Mouse (Mus musculus) hindbrain, postnatal 0 days (tissue): ENCODE measurements around the gene Dync2li1. TPM values are rescaled to one million over a fixed set of nuclear protein-coding genes. Genes with fewer than 3 reads are reported as not detected.
A peak's percentile ranks its signal among the peaks of the same experiment; 100 is the strongest.

Experiments used
- ATAC-seq: fragments of 200-750 bp; cut with Nextera tagmentation; 2 replicates; pipeline ENCODE4 v1.8.0; 2017; ENCODE audit warnings: mild to moderate bottlenecking, moderate TSS enrichment, moderate library complexity
- DNase-seq: peaks from one replicate; pipeline ENCODE4 v3.0.0-alpha.2; 2015; ENCODE audit warnings: low spot score
- H3K27ac ChIP-seq: fragments of 300-500 bp; sonication (generic); 2 replicates; pipeline ENCODE4 v1.5.1; 2014; ENCODE audit warnings: mild to moderate bottlenecking
- H3K27me3 ChIP-seq: fragments of 300-500 bp; sonication (generic); 2 replicates; pipeline ENCODE4 v1.6.1; 2014; ENCODE audit warnings: low read length, mixed read lengths; ENCODE audit not compliant: insufficient read depth
- H3K36me3 ChIP-seq: fragments of 300-500 bp; sonication (generic); 2 replicates; pipeline ENCODE4 v1.6.1; 2014; ENCODE audit warnings: low read length, mixed read lengths; ENCODE audit not compliant: insufficient read depth
- H3K4me1 ChIP-seq: fragments of 300-500 bp; sonication (generic); 2 replicates; pipeline ENCODE4 v1.6.1; 2014; ENCODE audit warnings: antibody characterized with exemption, low read length, mixed read lengths; ENCODE audit not compliant: insufficient read depth
- H3K4me2 ChIP-seq: fragments of 300-500 bp; sonication (generic); 2 replicates; pipeline ENCODE4 v1.6.1; 2014; ENCODE audit warnings: low read depth, mild to moderate bottlenecking, low read length, moderate library complexity, mixed read lengths
- H3K4me3 ChIP-seq: fragments of 300-500 bp; sonication (generic); 2 replicates; pipeline ENCODE4 v1.5.1; 2014; ENCODE audit warnings: low read length
- H3K9ac ChIP-seq: fragments of 300-500 bp; sonication (generic); replicated peaks from 2 replicates; pipeline ENCODE4 v1.6.1; 2014; ENCODE audit warnings: mild to moderate bottlenecking, low read length, moderate library complexity, mixed read lengths
- H3K9me3 ChIP-seq: fragments of 300-500 bp; sonication (generic); 2 replicates; pipeline ENCODE4 v1.6.1; 2016; ENCODE audit warnings: low read length, mixed read lengths
- CTCF ChIP-seq: IDR thresholded peaks from 2 replicates; pipeline ENCODE4 v1.5.1; 2016; ENCODE audit warnings: antibody characterized with exemption, control low read depth, low read depth
- WGBS: fragments of 180-500 bp; shearing (Covaris S2); extraction: QIAGEN DNeasy Blood & Tissue Kit; methylation state at CpG from one replicate; pipeline ENCODE4 v1.1.7; 2014; 5-methylcytosine and 5-hydroxymethylcytosine counted together
- polyA plus RNA-seq: library from polyadenylated mRNA; unstranded; fragments of >200 nt; fragmentation: Nextera tagmentation; extraction: Ambion mirVana; gene quantifications from 2 replicates; pipeline ENCODE4 v1.2.1, GENCODE M21; 2015
- total RNA-seq: library from RNA; depleted of rRNA; stranded (reverse); fragments of >200 nt; gene quantifications from 2 replicates; pipeline ENCODE4 v1.2.3, GENCODE M21; 2014

Gene Dync2li1
- total and polyA plus RNA-seq, 2 experiments from 2014 or later, result 9.9 to 33.2 TPM

DNA sequence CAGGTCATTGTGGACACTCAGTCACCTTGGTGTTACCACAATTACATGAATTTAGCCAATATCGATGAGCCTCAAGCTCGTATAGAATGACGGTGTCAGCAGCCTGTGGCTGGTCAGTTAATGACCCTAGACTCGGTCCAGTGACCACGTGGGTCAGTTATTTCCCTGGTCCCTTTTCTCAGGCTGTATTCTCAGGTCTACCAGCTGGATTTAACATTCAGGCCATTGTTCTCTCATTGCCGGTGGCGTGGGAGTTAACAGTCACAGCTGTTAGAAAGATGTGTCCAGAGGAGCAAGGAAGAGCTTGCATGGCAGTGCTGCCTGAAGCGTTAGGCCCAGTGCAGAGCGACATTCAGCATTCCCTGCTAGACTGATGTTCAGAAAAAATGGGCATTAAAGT is 42.2 kb upstream of the Dync2li1 start:
- Histone ChIP-seq H3K4me1 (no peaks in the 10 kb centered on the region), H3K27me3 (no peaks in the 10 kb centered on the region), H3K4me2 (no peak overlapping the region), H3K4me3 (no peak overlapping the region), H3K27ac (no peak overlapping the region), H3K9me3 (no peaks in the 10 kb centered on the region), H3K9ac (no peak overlapping the region), H3K36me3 (no peaks in the 10 kb centered on the region)
- no peak for DNase-seq
- 66% methylated on average over 9 of the region's 9 CpGs for WGBS
- no peak for ATAC-seq
- TF ChIP-seq CTCF, result no peak

DNA sequence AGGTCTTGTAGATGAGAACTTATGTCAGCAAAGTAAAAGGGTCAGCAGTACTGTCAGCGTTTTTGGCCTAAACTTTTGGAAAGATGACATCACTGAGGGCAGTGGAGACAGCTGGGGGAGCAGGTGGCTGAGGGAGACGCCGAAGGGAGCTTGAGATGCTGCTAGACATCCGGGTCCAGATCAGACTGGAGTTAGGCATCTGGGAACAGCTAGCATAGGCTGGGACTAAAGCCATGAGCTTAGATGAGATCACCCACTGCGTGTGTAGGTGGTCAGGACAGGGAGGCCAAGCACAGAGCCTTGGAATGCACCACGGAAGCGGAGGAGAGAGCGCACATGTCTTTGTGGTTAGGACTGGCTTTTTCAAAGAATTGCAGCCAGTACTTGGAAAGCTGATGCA is 41.2 kb upstream of the Dync2li1 start:
- no peak for ATAC-seq
- H3K9ac ChIP-seq, result no peak overlapping the region
- DNase-seq, result no peak

DNA sequence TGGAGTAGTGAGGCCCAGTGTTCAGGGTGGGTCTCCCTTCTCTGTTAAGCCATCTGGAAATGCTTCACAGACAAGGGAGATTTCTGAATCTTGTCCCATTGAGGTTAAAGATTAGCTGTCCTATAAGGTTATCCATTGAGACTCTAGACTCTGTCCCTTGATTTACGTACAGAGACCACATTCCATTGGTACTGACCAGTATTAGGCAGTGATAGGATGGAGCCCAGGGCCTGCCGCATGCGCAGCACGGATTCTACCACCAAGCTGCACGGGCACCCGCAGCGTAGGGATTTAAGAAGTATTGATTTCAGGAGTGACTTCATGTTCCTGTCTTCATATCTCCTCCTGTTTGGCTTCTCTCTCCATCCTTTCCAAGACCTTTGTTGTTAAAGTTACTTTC is 36.2 kb upstream of the Dync2li1 start:
- H3K27me3 ChIP-seq, result no peaks in the 10 kb centered on the region
- H3K36me3 ChIP-seq, result 0 out of 2 replicates have a peak, but pooled peaks cover 5% of the 10 kb centered on the region
- 95% methylated on average over 7 of the region's 7 CpGs for WGBS
- no peaks in the 10 kb centered on the region for H3K4me1 ChIP-seq
- no peaks in the 10 kb centered on the region for H3K9me3 ChIP-seq
- TF ChIP-seq CTCF, result no peak
- no peak overlapping the region for H3K9ac ChIP-seq
- H3K4me3 ChIP-seq, result no peak overlapping the region
- ATAC-seq, result no peak
- H3K4me2 ChIP-seq, result no peak overlapping the region
- H3K27ac ChIP-seq, result no peak overlapping the region
- no peak for DNase-seq

More for the DNA sequence above, 41.2 kb upstream of the Dync2li1 start:
- H3K9me3 ChIP-seq, result no peaks in the 10 kb centered on the region
- H3K4me2 ChIP-seq, result no peak overlapping the region
- TF ChIP-seq CTCF, result no peak
- H3K36me3 ChIP-seq, result 0 out of 2 replicates have a peak, but pooled peaks cover 2% of the 10 kb centered on the region
- no peaks in the 10 kb centered on the region for H3K4me1 ChIP-seq
- H3K4me3 ChIP-seq, result no peak overlapping the region
- no peaks in the 10 kb centered on the region for H3K27me3 ChIP-seq
- 69% methylated on average over 8 of the region's 8 CpGs for WGBS
- H3K27ac ChIP-seq, result no peak overlapping the region

DNA sequence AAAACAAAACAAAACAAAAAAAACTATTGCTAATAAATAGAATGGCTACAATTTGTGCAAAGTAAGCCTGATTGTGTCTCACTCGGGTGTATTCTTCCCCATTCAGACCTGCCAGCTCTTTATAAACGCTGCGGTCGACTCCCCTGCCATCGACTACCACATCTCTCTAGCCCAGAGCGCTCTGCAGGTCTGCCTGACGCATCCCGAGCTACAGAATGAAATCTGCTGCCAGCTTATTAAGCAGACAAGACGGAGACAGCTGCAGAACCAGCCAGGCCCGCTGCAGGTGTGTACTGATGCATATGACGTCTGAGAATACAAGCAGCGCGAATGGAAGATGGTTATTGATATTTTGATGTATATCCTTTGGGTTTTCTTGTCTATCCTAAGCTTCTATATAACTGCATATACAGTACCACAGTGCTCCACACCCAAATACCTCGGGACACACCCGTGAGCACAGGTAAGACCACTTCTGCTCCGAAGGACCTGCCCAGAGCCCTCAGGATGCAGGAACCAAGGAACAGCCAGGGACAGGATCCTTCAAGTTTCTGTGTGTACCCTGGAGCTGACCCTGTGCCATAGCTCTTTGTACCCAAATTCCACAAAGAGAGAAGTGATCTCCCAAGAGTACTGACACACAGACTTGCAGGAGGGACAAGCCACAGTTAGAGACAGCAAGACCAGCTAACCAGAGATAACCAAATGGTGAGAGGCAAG is 34.7 kb upstream of the Dync2li1 start:
- no peak overlapping the region for H3K27ac ChIP-seq
- no peaks in the 10 kb centered on the region for H3K9me3 ChIP-seq
- no peak overlapping the region for H3K9ac ChIP-seq
- DNase-seq (peak; percentile 58), ATAC-seq (0 out of 2 replicates have a peak, but pooled peaks have one; percentile 21)
- H3K4me1 ChIP-seq, result no peaks in the 10 kb centered on the region
- no peak overlapping the region for H3K4me2 ChIP-seq
- no peaks in the 10 kb centered on the region for H3K27me3 ChIP-seq
- H3K4me3 ChIP-seq, result no peak overlapping the region
- TF ChIP-seq CTCF, result no peak
- 69% methylated on average over 16 of the region's 16 CpGs for WGBS
- H3K36me3 ChIP-seq, result 0 out of 2 replicates have a peak, but pooled peaks cover 5% of the 10 kb centered on the region

DNA sequence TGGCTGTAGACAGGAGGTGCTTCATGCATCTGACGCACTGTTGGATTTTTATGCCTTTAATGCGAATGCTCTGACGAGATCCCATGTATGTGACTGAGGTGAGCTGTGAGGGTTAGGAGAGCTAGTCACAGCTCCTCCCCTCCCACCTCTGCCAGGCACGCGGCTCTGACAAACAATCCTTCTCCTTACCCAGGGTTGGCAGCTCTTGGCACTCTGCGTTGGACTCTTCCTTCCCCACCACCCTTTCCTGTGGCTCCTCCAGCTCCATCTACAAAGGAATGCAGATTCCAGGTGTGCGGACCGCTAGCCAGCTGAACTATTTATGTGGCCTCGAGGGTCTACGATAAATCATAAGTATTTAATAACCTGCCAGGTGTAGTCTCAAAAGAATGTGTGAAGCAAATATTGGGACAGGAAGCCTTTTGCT is 30.3 kb upstream of the Dync2li1 start:
- H3K4me3 ChIP-seq, result no peak overlapping the region

DNA sequence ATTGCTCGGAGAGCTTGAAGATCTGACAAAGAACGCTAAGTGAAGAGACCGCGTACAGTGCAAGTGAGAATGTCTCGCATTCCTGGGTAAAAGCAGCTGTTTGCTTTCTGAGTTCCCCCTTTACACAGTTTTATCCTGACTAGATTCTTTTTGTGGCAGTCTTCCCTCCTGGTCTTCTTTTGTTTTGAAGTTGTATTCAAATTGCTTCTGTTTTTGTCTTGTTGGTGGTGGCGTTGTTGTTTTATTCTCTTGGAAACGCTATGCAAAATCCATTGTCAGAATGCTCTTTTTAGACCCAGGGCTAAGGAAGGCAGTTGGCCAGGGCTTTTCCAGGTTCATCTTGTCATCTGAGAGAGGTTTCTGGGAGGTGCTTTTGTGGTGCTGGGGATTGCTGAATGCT is 29.8 kb upstream of the Dync2li1 start:
- no peak overlapping the region for H3K9ac ChIP-seq
- DNase-seq (no peak), ATAC-seq (no peak)
- TF ChIP-seq CTCF, result no peak
- 29% methylated on average over 7 of the region's 7 CpGs for WGBS
- no peaks in the 10 kb centered on the region for H3K36me3 ChIP-seq
- H3K27me3 ChIP-seq, result no peaks in the 10 kb centered on the region
- no peak overlapping the region for H3K27ac ChIP-seq
- H3K4me2 ChIP-seq, result peak overlapping the region; percentile 27
- no peaks in the 10 kb centered on the region for H3K9me3 ChIP-seq
- no peak overlapping the region for H3K4me3 ChIP-seq
- no peaks in the 10 kb centered on the region for H3K4me1 ChIP-seq

More for the DNA sequence above, 30.3 kb upstream of the Dync2li1 start:
- Histone ChIP-seq H3K9me3 (no peaks in the 10 kb centered on the region), H3K4me2 (peak overlapping the region; percentile 27), H3K27me3 (no peaks in the 10 kb centered on the region), H3K4me1 (no peaks in the 10 kb centered on the region), H3K36me3 (no peaks in the 10 kb centered on the region), H3K27ac (no peak overlapping the region), H3K9ac (no peak overlapping the region)
- ATAC-seq (peak; percentile 32; the same call in 1 of the 2 replicates), DNase-seq (no peak)
- TF ChIP-seq CTCF, result no peak
- WGBS, result 32% methylated on average over 10 of the region's 10 CpGs

DNA sequence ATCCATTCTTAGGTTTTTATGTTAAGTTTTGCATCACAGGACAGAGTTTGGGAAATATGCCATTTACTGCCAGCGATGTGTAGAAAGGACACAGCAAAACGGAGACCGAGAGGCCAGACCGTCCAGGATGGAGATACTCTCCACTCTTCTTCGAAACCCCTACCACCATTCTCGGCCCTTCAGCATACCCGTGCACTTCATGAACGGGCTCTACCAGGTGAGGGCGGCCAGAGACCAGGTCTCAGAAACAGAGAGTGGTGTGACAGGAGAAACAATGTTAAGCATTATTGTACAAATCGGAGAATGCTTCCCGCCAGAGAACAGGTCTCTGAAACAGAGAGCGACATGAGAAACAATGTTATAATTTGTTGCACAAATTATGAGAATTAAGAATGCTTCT is 28.4 kb upstream of the Dync2li1 start:
- no peak for TF ChIP-seq CTCF
- Histone ChIP-seq H3K9me3 (no peaks in the 10 kb centered on the region), H3K27me3 (no peaks in the 10 kb centered on the region), H3K27ac (no peak overlapping the region), H3K4me2 (no peak overlapping the region), H3K9ac (no peak overlapping the region), H3K36me3 (no peaks in the 10 kb centered on the region), H3K4me3 (no peak overlapping the region), H3K4me1 (no peaks in the 10 kb centered on the region)
- ATAC-seq, result no peak
- DNase-seq, result no peak
- WGBS, result 93% methylated on average over 12 of the region's 12 CpGs
